ENCODE assay signal across 8 mouse cellular contexts in genomic region chr12:111704609-111705008, GRCm38 (mm10). TPM values are rescaled to one million over a fixed set of nuclear protein-coding genes. Genes with fewer than 3 reads are reported as not detected.
DNase-seq lines count a peak whose midpoint lies in the region.

No protein-coding gene starts in this region.

- peak; percentile 75 for DNase-seq in adrenal gland, adult 2 months
- DNase-seq in adrenal gland, adult 18-20 months (ENCODE audit: low spot score in 2 of 2): no peak
- DNase-seq in R1 (ENCODE audit: low read depth, low spot score): peak; percentile 61
- DNase-seq in heart, adult 11 months: peak; percentile 99
- DNase-seq in kidney, postnatal 10 days: peak; percentile 62
- DNase-seq in retina, embryonic 14.5 days (ENCODE audit: low spot score): peak; percentile 41
- DNase-seq in layer of hippocampus, postnatal 36 days: no peak
- no peak for DNase-seq in layer of hippocampus, adult 8-10 months (ENCODE audit: low spot score in 2 of 2)

RNA-seq across cellular contexts. Expression of gene Bag5, which starts 8.4 kb away (rescaled TPM):
- 10 to 100 TPM; 32.5 to 37.7 TPM for total RNA-seq in adrenal gland, adult 2 months (2021)
- polyA plus RNA-seq in adrenal gland, adult 2 months (2012; rRNA removed): 8.0 and 12.0 TPM in 2 replicates
- total RNA-seq in adrenal gland, adult 18-20 months (2021): 10 to 100 TPM; 43.1 to 43.7 TPM
- total RNA-seq in layer of hippocampus, postnatal 36 days (2021): 10 to 100 TPM; 50.1 to 51.3 TPM
- total RNA-seq in layer of hippocampus, adult 8-10 months (2022): 10 to 100 TPM; 47.1 to 50.7 (median 48.3) TPM

RNA-seq across cellular contexts. Expression of gene Apopt1, which starts 8.5 kb away (rescaled TPM):
- total RNA-seq in adrenal gland, adult 2 months (2021): 10 to 100 TPM; 67.7 to 70.0 TPM
- polyA plus RNA-seq in adrenal gland, adult 2 months (2012; rRNA removed): 191 and 279 TPM in 2 replicates
- total RNA-seq in adrenal gland, adult 18-20 months (2021): 10 to 100 TPM; 61.0 to 61.3 TPM
- total RNA-seq in layer of hippocampus, postnatal 36 days (2021): 10 to 100 TPM; 35.7 to 37.9 TPM
- total RNA-seq in layer of hippocampus, adult 8-10 months (2022): 10 to 100 TPM; 30.9 to 34.4 (median 33.7) TPM

RNA-seq across cellular contexts. Expression of gene Trmt61a, which starts 26.7 kb away (rescaled TPM):
- 10 to 100 TPM; 13.7 to 15.8 TPM for total RNA-seq in adrenal gland, adult 2 months (2021)
- 74.9 and 79.6 TPM in 2 replicates for polyA plus RNA-seq in adrenal gland, adult 2 months (2012; rRNA removed)
- 10 to 100 TPM; 16.3 to 20.1 TPM for total RNA-seq in adrenal gland, adult 18-20 months (2021)
- total RNA-seq in layer of hippocampus, postnatal 36 days (2021): 10 to 100 TPM; 16.1 to 17.4 TPM
- total RNA-seq in layer of hippocampus, adult 8-10 months (2022): 10 to 100 TPM; 15.0 to 22.3 (median 19.5) TPM

RNA-seq across cellular contexts. Expression of gene Ckb, which starts 32.5 kb away (rescaled TPM):
- 10 to 100 TPM; 30.9 to 96.5 TPM for total RNA-seq in adrenal gland, adult 2 months (2021)
- 192 and 265 TPM in 2 replicates for polyA plus RNA-seq in adrenal gland, adult 2 months (2012; rRNA removed)
- total RNA-seq in adrenal gland, adult 18-20 months (2021): 10 to 100 TPM; 45.2 to 76.0 TPM
- total RNA-seq in layer of hippocampus, postnatal 36 days (2021): 1,000 to 10,000 TPM; 1,201 to 1,207 TPM
- total RNA-seq in layer of hippocampus, adult 8-10 months (2022): 1,000 to 10,000 TPM; 1,127 to 1,400 (median 1,206) TPM

RNA-seq across cellular contexts. Expression of gene Klc1, which starts 54.0 kb away (rescaled TPM):
- total RNA-seq in adrenal gland, adult 2 months (2021): 100 to 1,000 TPM in 1 of 2 experiments, 10 to 100 TPM in 1; 87.7 to 107 TPM
- polyA plus RNA-seq in adrenal gland, adult 2 months (2012; rRNA removed): 61.6 and 71.6 TPM in 2 replicates
- total RNA-seq in adrenal gland, adult 18-20 months (2021): 100 to 1,000 TPM in 1 of 2 experiments, 10 to 100 TPM in 1; 93.1 to 126 TPM
- total RNA-seq in layer of hippocampus, postnatal 36 days (2021): 100 to 1,000 TPM; 672 to 713 TPM
- total RNA-seq in layer of hippocampus, adult 8-10 months (2022): 100 to 1,000 TPM; 630 to 651 (median 634) TPM

Comparison
In these comparisons a context has a peak if more than half of its experiments do, and no peak if none do; other contexts are left out.
1. DNase-seq: peak in adrenal gland, adult 2 months (single experiment), R1 (single experiment), heart, adult 11 months (single experiment), kidney, postnatal 10 days (single experiment) and retina, embryonic 14.5 days (single experiment); none in adrenal gland, adult 18-20 months (0 of 2), layer of hippocampus, postnatal 36 days (0 of 2) and layer of hippocampus, adult 8-10 months (0 of 2).